Mouse (Mus musculus): Measurements from ENCODE around the gene Umad1.

Umad1 gene

DNA sequence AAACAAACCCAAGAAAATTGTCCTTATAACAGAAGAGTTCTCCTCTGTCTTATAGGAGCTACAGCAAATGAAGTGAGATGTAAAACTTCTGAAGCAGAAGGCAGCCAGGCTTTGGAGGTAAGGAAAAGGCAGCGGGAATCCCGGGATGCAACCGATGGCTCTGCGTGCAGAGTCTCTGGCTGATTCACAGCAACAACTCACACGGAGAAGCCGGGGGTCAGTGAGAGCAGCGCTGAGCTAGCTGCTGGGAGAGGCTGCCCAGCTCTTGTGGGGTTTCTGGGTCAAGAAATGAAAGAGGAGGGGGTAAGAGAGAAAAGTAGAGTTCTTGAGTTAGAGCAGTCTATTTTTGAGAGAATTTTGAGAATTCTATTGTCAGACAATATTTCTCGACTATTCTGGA, 114.8 kb downstream of the Umad1 start:
- DNase-seq, result no peak

DNA sequence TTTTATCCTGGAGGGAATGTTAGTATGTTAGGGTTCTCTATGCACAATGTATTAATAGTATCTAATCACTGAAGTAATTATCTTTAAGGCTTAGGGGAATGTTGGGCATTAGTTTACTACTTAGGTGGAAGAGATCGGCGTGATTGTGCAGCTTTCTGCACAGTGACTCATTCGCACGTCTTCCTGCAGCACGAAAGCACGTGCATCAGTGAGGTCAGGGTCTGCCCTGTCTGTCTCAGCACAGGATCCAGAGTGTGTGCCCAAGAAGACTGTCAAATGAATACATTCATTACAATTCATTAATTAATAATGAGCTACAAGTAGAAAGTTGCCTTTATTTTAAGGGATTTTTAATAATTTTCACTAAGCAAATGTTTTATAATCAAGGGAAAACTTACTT, 115.2 kb downstream of the Umad1 start:
- DNase-seq, result no peak

DNA sequence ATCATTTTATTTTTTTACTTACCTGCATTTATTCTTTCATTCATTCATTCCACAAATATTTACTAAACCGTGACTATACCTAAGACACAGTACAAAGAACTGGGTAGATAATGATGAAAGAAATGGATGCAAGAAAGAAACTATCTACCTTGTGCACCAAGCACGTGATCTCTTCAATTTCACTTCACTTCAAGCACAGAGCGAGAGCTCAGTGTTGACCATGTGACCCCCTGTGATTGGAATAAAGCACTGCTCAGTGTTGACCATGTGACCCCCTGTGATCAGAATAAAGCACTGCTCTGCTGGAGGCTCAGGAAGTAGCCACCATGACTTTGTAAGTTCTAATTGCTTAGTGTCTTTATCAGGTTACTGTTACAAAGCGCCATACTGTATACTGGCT, 115.6 kb downstream of the Umad1 start:
- DNase-seq, result no peak

DNA sequence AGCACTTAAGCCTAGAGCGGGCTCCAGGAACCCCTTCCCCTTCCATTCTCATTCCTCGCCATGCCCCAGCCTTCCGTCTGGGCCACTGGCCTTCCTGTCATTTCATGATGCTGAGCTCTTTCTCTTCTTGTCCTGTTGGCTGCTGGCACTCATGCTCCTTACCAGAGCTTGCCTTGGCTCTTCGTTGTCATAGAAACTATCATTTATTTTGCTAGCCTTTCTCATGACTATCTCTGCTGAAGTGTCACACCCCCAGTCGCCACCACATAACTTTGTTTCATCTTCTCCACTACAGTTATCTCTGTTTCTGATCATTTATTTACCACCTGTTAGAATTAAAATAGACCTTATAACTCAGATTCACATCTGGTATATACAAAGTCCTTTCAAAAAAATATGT, 117.3 kb downstream of the Umad1 start:
- no peak for DNase-seq

DNA sequence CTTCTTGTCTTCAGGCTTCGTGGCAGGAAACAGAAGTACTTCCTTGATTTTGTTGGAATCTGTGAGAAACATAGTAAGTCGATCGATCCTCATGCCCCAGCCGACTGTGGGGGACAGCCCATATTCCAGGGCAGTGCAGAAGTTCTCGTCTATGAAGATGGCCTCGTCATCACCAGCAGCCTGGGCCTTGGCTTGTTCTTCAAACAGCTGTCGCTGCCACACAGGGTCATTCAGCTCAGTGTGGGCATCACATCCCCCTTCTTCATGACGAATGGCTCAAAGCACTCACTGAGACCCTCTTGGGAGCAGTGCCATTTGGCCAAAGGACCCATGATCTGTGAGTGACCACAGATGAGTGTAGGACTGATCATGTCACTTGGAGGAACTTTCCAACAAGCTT, 118.6 kb downstream of the Umad1 start:
- no peak for DNase-seq

DNA sequence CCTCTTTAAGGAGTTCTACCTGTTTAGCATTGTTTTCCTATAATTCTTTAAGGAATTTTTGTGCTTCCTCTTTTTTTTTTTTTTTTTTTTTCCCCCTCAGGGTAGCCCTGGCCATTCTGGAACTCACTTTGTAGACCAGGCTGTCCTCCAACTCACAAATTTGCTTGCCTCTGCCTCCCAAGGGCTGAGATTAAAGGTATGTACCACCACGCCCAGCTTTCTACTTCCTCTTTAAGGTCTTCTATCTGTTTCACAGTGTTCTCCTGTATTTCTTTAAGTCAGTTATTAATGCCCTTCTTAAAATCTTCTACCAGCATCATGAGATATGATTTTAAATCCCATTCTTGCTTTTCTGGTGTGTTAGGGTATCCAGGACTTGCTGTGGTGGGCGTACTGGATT, 130.2 kb downstream of the Umad1 start:
- no peak for DNase-seq

DNA sequence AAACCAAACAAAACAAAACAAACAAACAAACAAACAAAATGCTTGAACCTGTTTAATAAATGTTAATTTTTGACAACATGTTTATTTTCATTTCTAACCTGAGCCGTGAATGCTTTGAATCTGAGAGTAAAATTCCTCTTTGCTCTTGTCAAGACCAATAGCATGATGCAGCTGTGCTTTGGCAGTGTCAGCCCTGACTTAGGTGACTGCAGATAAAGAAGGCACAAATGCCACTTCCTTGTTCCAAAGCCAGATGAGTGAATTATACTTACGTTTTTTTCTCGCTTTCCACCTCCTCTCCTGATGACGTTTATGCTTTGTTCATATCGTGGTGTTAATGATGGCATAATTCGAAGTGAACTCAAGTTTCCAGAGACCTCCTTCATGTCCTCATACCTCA, 131.2 kb downstream of the Umad1 start:
- DNase-seq, result no peak

DNA sequence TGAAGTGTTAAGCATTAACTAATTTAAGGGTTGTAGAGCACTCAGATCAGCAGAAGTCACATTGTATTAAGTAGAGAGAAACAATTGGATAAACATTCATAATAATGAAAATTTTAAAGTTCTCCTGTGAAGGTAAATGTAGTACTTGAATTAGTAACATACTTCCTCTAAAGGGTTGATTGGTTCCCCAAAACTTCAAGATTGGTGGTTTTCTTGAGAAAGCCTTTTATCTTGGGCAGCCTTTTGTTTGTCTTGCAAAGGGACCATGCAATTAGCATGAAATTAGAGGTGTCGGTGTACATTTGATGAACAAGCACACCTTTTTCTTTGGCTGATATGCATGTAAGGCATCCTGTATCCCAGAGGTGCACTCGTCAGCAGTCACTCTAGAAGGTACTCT, 131.8 kb downstream of the Umad1 start:
- DNase-seq, result no peak

DNA sequence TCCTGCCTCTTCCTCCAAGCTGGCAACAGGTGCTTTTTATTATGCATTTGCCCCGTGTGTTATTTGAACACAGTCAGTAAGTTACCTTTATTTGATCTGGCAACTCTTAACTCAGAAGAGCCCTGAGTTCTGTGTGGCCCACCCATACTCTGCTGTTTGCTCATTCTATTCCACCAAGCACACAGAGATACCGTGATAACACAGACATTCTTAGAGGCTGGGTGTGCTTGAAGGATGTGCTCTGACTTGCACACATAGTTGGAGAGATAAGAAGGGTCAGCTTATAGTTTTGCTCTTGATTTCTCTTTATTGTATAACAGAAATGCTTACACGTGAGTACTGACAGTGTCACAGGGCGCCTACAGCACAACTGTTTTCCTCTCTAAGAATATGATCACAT, 133.9 kb downstream of the Umad1 start:
- no peak for DNase-seq

DNA sequence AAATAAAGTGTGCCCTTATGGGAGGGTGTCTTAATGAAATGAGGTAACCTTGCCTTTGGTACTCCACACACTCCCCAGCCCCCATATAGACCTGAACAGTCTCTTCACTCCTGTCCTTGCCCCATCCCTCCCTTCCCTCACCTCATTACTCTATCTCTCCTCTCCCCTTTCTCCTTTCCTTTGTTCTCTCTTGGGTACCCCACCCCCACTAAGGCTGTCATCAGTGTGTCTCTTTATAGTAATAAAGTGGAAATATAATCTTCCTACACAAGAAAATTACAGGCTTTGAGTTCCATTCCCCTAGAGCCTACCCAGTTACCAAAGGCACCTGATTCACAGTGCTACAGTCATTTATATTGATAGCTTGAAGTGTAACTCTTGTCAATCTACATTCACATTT, 135.0 kb downstream of the Umad1 start:
- no peak for DNase-seq

DNA sequence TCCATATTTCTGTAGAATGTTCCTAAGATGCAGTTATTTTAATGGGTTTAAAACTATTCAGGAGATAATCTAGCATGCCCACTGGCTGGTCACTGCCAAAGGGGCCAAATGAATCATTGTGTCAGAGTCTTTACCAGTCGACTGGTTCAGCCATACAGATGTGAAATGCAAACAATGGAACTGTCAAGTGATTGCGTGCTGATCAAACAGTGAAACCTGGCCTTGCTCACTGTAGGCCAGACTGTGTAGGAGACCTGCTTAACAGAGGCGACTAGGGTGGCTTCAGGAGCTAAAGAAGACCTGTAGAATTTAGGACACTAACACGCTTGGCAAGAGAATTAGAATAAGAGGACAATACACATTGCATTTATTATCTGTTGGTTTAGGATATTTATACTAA, 136.0 kb downstream of the Umad1 start:
- no peak for DNase-seq

DNA sequence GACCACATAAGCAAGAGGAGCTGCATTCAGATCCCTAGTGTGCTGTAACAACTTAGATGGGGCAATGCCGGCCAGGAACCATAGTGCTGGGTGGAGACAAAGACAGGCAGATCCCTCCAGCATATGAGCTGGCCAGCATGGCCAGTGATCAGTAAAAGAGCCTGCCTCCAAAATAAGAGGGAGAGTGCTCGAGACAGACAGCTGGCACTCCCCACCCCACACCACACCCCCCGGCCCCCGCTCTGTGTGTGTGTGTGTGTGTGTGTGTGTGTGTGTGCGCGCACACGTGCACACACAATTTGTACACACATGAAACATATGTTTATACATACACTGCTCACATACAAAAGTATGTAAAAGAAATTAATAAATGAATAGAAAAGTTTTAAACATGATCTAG, 138.2 kb downstream of the Umad1 start:
- no peak for DNase-seq

DNA sequence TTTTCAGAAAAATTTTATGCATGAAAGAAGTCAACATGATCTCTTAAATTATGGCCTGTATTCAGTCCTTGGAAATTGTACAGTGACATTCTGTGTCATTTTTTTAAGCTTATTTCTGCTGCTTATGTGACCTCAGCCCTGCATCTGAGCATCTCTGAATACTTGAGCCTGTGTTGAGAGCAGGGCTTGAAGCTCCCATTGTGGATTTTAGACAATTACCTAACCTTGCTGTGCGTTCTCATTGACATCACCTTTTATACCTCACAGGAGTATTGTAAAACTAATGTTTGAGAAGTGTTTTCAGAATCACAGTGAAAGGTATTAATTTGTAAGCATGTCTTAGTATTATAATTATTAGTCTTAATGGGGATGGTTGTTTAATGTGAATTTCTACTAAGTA, 140.6 kb downstream of the Umad1 start:
- DNase-seq, result no peak

DNA sequence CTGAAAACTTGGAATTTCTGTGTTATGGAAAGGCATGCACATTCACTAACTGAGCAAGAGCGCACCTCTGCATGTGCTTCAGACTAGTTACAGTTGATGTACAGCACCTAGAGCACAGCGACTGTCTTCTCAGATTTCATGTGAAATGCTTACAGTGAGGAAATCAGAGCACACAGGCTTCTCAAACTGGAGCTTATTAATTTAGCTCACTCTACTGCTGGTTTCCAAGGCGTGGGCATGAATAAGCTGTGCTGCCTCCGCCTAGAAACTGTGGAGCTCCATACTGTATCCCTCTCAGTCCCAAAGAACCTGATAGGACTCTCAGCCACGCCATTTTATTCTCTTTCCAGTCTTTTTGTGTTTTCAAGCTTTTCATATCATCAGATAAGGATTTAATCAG, 144.0 kb downstream of the Umad1 start:
- no peak for DNase-seq

DNA sequence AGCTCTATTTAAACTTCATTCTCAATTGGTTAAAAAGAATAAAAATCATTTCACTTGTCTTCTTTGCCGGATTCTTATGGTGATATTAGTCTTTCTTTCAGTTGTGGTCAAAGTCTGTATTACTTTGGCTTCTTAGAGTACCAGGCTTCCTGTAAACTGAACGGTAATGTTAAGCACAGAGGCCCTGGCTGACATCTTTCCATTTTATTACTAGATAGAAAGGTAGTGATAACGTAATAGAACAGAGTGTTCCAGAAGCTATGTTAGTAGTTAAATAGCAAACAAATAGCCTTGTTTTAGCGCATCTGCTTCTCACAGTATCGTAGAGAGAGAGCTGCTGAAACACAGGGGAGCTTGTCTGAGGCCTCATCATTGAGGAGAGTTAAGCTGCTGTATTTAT, 146.8 kb downstream of the Umad1 start:
- DNase-seq, result no peak

DNA sequence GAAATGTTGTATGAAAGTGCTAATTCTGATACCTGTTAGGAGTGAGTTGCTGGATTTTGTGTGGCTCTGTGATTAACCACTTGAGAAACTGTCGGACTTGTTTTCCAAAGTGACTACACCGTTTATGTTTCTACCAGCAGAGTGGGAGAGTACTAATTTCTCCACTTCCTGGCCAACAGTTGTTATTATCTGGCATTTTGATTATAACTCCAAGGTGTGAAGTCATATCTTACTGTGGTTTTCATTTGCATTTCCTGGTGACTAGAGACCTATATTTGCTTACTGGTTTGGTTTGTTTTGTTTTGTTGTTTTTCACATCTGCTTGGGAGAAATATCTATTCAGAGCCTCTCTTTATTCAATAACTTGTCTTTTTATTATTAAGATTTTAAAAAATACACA, 149.2 kb downstream of the Umad1 start:
- DNase-seq, result no peak

DNA sequence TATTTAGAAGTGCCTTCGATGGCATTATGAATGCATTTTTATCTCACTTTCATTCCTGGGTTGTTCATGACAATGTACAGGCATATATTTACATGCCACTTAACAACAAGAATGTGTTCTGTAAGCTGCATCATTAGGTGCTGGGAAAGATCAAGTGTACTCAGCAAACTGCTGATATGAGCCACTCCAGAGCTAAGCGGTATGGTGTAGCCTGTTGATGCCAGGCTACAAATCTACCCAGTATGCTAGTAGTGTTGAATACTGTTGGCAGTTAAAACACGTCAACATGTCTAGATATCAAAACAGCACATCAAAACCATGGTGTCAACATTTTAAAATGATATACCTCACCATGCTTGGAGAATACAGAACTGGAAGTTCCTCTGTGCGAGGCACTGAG, 150.8 kb downstream of the Umad1 start:
- no peak for DNase-seq

DNA sequence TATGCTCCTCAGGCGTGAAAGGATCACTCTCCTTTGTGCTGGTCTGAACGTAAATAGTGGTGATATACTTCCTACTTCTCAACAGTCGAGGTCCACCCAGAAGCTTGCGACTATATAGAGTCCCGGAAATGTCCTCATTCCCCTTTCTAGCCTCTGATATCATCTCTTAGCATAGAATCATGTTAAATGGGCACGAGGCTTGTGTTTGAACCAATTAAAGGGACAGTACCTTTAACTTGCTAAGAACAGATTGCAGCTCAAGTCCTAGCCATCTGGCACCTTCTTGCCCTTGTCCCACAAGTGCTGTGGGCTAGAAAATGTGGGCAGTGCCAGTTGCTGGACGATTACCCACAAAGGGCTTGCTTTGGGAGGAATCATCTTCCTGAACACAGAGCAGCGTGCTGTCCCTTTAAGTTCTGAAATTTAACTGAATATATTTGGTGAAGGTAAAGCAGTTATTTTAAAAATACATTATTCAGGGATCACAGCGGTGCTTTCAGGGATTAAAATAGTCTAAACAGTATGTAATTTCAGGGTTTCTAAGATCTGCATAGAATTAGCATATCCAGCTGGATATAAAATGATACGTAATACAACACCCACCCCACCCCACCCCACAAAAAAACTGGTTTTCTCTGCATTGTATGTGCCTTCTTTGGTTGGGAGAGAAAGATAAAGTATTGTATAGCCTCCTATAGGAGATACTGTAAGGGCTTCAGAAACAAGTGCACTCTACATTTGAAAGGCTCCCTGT, 153.9 kb downstream of the Umad1 start:
- DNase-seq, result no peak

DNA sequence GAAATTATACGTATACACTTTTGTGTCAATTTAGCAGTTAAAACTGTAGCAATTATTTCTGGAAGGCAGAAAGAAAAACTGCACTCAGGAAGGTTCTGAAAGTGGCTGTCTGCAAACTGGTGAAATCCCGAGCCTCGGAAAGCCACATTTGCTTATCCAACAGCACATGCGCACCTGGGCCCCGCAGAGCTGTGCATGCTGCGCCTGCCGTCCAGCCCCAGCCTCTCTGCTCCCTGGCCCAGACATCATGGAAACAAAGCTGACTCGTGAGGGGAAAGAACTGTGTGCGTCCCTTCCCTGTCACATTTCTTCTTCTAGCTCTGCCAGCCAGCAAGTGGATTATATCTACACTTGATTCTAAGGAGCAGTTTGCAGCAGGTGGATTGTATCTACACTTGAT, 154.9 kb downstream of the Umad1 start:
- DNase-seq, result no peak

DNA sequence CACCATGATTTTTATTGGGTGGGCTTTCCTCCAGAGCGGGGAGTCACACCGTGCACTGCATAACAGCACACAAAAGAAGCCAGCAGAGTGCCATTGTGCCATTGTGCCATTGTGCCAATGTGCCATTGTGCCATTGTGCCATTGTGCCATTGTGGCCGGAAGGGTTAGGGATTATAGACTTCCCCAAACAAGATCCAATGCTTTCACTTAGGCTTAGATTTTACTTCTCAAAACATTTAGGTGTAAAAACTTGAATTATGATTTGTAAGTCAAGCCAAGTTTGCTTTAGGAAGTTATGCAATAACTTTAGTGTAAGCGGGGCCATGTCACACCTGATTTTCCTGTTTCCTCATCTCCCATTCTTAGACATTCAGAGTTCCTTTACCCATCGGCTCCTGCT, 156.7 kb downstream of the Umad1 start:
- no peak for DNase-seq

DNA sequence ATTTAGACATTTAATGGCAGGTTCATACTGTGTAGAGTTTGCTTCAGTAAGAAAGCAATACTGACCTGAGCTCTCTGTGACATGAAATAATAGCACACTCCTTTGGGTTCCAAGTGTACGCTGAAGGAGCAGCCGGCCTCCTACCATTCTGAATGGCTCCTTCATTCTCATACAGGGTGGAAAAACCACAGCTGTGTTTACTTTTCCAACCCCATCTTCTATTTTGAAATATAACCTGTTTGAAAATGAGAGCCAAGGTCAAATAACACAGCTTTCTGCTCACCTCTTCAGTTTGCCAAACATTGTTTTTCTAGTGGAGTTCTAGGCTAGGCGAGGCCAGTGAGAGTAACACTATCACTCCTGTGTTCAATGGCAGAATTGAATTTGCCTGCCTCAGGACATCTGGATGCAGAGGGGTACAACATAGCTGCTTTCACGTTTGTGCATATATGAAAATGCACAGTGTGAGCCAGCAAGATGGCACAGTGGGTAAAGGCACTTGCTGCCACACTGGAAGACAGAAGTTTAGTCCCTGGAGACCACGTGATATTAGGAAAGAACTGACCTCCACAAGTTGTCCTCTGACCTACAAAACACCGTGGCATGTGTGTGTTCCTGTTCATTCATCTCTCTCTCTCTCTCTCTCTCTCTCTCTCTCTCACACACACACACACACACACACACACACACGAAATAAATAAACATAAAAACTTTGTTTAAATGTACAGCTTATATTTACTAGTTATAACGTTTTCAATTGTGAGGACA, 157.9 kb downstream of the Umad1 start:
- no peak for DNase-seq

DNA sequence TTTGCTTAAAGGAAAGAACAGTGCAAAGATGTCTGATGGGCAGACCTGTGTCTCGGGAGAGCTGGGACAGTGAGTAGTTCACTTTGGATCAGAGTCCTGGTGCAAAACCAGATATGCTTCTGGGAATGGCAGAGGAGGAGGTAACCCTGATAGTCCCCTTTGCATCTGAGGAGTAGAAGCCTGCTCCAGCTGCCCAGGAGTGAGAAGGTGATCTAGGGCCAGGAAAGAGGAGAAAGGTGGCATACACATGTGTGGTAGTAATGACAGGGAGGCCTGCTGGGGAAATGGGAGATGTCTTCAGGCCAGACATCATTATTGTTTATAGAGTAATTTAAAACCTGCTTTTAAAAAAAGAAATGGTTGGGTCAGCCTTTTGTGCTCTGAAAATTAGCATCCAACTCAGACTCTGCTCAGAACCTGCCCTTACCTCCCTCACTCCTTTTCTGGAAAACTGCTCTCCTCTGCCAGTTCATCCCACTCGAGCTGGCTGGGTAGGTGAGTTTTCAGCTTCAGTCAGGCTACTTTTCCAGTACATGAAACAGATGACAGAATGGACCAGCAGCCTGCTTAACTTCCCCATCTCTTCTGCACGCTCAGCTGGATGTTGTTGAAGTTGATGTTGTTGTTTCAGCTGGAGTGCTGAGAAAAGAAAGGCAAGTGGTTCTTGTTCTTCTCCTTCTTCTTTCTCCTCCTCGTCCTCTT, 160.5 kb downstream of the Umad1 start:
- DNase-seq, result no peak

DNA sequence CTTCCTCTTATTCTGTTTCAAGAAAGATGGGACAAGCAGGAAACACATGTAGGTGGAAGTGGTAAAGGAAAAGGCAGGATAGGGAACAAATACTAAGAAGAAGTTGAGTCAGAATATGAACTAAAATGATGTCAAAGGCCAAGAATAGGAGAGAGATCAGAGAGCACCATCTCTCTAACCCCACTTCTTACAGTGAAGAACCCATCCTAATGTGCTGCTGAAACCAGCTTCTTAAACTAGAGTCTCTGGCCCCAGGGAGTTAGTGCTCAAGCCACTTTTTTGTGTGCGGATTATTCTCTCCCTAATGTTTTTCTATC, 161.1 kb downstream of the Umad1 start:
- DNase-seq, result no peak

DNA sequence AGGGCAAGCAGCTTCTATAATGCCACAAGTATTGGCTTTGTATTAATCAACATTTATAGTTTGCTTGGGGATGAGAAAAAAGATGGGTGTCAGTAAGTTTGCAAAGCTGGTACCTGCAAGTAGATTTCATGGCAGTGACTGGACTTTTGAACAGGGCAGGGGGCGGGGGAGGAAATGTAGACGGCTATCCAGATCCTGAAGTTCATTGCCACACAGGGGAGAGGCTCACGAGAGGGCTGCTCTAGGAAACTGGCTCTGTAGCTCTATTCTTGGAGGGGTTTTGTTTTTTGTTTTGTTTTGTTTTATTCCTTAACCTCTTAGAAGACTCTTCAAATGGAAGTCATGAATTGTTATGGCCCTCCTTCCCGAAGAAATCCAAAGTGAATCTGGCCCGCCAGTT, 162.3 kb downstream of the Umad1 start:
- no peak for DNase-seq

Data from kidney, adult 8-10 months (tissue).